Mouse (Mus musculus) spleen, adult 2 months (tissue): ENCODE measurements around the gene Mapk8ip1.

Source experiments
- CTCF ChIP-seq: fragments of 200-500 bp; IDR thresholded peaks from 2 replicates; pipeline ENCODE4 v1.5.1; 2011; ENCODE audit warnings: mild to moderate bottlenecking, inconsistent platforms; ENCODE audit not compliant: insufficient read depth, insufficient read length, insufficient replicate concordance; ENCODE audit errors: extremely low read depth
- POLR2A ChIP-seq: fragments of 200-500 bp; IDR thresholded peaks from 2 replicates; pipeline ENCODE4 v1.6.1; 2011; ENCODE audit warnings: low read depth, low read length, inconsistent platforms

GRCm38 (mm10) chr2:92426426-92426825 is 25.4 kb upstream of the Mapk8ip1 start:
- TF ChIP-seq CTCF (no peak), POLR2A (no peak)
